Mouse (Mus musculus): ENCODE results near the gene Dhx57.
A peak's percentile ranks its signal among the peaks of the same experiment; 100 is the strongest.
"Not testable (repeated sequence)": the region's sequence is repeated elsewhere in the genome, so short reads cannot be mapped to it uniquely, and the experiment has no call there.

The Dhx57 gene

DNA sequence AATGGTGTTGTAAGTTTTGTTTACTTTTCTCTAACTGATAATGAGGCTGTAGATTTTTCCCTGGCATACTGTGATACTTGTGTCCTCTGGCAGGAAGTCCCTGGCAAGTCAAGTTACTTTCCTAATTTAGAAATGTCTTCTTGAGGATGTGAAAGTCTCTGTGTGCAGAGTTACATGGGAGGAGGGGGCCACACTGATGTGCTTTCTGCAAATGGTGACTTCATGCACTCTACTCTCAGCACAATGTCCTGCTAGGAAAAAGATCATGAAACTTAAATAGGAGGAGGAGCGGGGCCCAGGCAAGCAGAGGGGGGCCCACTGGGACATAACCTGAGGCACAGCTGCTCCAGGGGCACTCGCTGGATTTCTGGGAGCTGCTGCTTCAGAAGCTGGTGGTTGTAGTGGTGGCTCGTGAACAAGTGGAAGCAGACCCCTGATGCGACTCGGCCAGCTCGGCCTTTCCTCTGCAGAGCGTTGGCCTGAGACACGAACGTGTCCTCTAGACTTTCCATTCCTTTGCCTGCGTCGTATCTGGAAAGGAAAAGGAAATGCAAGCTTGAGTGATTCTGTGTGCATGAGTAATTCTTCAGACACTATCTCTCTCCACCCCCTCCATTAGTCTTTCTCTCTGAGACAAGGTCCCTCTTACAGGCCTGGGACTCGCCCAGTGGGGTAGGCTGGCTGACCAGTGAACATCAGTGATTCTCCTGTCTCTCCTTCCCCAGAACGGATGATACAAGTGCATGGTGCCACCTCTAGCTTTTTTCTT lies 37.3 kb downstream of the Dhx57 start:
- DNase-seq = peak; percentile 29 to 53

- DNase-seq = peak in 1 of 2 experiments; percentile 44
Observed at GRCm38 (mm10) chr17:80243116-80243515, 47.2 kb downstream of the Dhx57 start.

GRCm38 (mm10) chr17:80241594-80241993 lies 48.7 kb downstream of the Dhx57 start:
- DNase-seq = no peak

GRCm38 (mm10) chr17:80237475-80237874 lies 52.8 kb downstream of the Dhx57 start:
- no peak for DNase-seq

DNA sequence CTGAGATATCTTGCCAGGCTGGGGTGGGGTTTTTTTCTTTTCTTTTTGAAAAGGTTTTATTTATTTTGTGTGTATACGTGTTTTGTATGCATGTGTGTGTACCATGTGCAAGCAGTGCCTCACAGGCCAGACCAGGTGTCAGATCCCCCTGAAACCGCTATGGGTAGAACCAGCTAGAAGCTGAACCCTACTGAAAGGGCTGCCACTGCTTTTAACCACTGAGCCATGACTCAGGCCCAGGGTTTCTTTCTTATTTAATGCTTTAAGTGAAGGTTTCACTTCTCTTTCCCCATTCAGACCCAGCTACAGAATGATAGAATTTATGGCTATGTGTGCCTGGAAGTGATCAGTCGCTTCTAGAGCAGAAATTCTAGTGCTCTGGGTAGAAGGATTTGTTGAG lies 53.5 kb downstream of the Dhx57 start:
- DNase-seq = no peak

DNA sequence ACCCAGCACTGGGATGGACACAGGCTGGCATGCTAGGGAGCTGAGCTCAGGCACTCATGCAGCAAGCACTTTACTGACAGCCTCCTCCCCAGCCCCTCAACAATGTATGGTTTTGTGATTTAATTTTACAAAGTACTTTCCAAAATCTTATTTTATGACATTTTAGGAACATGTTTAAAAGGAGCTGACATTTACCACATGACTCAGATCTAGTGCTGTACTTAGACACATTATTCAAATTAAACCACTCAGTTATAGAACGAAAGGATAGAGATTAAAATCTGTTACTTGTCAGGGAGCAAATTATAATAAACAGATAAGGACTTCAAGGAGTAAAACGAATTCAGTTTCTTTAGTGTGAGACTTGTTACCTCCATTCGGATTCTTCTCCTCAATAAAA lies 54.8 kb downstream of the Dhx57 start:
- no peak for DNase-seq

DNA sequence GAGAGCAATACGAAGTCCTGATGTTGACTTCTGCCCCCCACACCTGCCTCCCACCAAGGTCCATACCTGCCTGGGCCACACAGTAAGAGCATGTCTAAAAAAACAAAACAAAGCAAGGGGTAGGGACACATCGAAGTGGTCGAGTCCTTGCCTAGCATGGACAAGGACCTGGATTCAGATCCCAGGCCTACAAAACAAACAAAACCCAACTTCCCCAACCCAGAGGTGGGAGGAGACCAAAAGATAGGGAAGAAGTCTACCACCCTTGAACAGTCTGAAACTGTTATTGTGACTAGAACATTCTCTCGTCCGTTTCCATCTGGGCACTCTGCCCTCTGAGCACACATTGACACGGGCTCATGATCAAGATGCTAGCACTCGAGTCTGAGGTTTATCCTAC lies 55.9 kb downstream of the Dhx57 start:
- no peak for DNase-seq

DNA sequence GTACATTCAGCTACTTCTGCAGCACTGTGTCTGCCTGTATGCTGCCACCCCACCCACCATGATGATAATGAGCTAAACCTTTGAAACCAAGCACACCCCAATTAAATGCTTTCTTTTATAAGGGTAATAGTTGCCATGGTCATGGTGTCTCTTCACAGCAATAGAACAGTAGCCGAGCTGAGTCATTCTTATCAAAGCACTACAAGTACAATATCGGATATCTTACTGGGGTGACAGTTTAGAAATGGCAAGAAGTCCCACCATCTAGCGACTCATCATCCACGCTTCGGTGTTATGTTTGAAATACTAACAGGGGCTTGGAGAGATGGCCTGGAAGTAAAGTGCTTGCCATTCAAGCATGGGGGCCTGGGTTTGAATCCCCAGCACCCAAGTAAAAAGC lies 56.4 kb downstream of the Dhx57 start:
- DNase-seq = no peak

GRCm38 (mm10) chr17:80229396-80229795 lies 60.9 kb downstream of the Dhx57 start:
- DNase-seq = no peak

- not testable (repeated sequence) for DNase-seq
Observed at GRCm38 (mm10) chr17:80225142-80225541, 65.1 kb downstream of the Dhx57 start.

DNA sequence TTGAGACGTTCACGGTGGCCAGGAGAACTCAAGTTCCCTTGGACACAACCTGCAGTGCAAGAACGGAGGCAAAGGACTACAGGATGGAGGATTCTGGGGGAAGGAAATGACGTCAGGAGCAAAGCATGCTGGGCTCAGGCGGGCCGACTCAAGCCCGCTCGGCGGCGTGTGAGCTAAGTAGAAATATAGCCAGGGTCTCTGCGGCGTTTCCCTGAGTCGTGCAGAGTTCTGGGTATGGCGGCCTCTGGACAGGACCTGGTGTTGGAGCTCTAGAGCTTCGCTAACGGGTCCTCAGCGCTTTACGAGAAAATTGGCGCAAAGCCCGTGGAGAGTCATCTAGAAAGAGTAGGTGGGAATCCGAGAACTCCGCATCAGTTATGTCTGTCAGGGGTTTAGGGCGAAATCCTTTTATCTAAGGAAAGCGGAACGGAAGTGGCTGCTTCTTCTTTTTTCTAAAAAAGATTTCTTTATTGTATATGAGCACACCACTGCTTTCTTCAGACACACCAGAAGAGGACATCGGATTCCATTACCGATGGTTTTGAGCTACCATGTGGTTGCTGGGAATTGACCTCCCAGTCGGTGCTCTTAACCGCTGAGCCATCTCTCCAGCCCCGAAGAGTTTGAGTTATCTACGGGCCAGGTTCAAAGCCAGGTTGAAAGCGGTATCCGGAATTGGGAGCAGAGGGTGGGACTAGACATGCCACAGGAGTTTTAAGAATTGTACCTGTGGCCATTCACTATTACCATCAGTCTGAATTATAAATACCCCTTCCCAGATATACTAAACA lies 65.8 kb downstream of the Dhx57 start, which contains the start of gene Gemin6:
TSS of gene Gemin6 (plus strand) at position 116 of the 791 bp plus-strand sequence.
- DNase-seq = peak; percentile 86

- DNase-seq = no peak
Observed at GRCm38 (mm10) chr17:80223829-80224228, 66.4 kb downstream of the Dhx57 start.

- DNase-seq = peak in 1 of 2 experiments; percentile 28
Observed at GRCm38 (mm10) chr17:80221890-80222628, 68.2 kb downstream of the Dhx57 start.

DNA sequence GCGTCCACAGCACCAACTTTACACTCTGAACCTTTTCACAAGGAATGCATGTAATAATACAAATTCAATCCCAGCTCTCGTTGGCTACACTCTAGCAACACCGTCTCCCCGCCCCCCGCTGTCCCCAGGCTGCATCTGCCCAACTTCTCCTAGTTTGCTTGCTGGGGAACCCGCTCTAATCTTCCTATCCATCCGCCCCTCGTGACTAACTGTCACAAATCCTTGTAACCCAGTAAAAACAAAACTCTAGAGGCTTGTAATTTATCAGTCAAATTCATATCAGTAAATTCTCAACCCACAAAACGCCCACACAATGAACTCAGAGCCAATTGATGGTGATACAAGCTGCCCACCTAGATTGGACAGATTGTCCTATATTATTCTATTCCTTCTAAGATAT lies 69.1 kb downstream of the Dhx57 start:
- no peak for DNase-seq

GRCm38 (mm10) chr17:80220131-80220530 lies 70.1 kb downstream of the Dhx57 start:
- DNase-seq = no peak

GRCm38 (mm10) chr17:80213998-80214397 lies 76.3 kb downstream of the Dhx57 start:
- not testable (repeated sequence) for DNase-seq

GRCm38 (mm10) chr17:80206671-80207581 lies 83.3 kb downstream of the Dhx57 start, which contains the start of the genes Srsf7 and Ttc39d:
Gene Srsf7 (minus strand): TSS chr17:80207307.
Gene Ttc39d (plus strand): TSS chr17:80207460.
- DNase-seq = peak; percentile 98 to 99

DNA sequence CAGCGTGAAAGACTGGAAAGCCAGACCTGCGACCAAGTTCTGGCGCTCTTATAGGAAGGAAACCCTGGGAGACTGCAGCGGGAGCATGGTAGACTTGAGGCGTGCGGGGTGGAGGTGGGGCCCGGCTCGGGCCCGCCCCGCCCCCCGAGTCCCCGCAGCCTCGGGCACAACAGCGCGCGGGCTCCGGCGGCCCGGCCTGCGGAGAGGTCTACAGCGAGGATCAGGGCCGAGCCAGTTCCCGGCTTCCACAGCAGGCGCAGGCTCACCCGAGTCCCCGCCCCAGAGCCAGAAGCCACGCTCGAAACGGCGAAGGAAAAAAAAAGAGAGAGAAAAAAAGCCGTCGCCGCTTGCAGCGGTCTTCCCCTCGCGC lies 84.0 kb downstream of the Dhx57 start:
- no peak for DNase-seq

DNA sequence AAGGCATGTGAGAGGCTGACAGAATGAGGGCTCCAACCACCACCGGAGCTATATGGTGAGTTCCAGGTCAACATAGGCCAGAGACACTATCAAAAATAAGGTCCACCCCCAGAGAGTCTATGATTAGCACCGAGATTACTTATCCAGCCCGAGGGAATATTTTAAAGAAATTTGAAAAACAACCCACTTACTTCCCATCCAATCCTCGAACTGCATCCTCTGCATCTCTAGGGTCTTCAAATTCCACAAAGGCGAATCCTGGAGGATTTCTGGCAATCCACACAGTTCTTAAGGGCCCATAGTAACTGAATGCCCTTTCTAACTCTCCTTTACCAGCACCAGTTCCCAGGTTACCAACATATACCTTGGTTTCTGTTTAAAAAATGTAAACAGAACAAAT lies 84.6 kb downstream of the Dhx57 start:
- DNase-seq = no peak

- DNase-seq = no peak
Observed at GRCm38 (mm10) chr17:80199160-80199778, 91.0 kb downstream of the Dhx57 start.

DNA sequence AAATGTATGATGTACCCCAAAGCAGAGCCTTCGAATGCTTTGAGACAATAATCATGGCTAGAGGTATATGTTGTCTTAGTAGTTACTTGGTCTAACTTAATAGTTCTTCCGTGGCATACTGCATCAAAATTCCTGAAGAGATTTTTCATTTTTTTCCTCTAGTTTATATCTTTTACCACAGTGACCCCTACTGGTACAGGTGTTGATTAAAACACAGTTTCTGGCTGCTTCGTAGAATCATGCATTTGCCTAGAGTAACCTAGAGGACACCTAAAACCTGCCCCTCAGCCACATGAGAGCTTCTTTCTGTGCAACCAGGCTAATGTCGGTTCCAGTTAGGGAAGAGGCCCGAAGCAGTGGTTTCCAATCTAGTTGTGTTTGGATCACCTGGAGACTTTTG lies 97.2 kb downstream of the Dhx57 start:
- no peak for DNase-seq

All from lung, postnatal 4 days (tissue).